Mouse (Mus musculus) heart, embryonic 14.5 days (tissue): ENCODE data around the gene Slc35f6. TPM values are rescaled to one million over a fixed set of nuclear protein-coding genes. Genes with fewer than 3 reads are reported as not detected.

Experiments
- ATAC-seq: fragments of 200-750 bp; cut with Nextera tagmentation; 2 replicates; pipeline ENCODE4 v1.8.0; 2017; ENCODE audit warnings: low read depth, moderate TSS enrichment; ENCODE audit not compliant: insufficient number of reproducible peaks, insufficient read depth, low FRiP score
- H3K27ac ChIP-seq, 2 experiments: fragments of 200-500 bp in 1 of 2; fragments of 300-500 bp in 1 of 2; sonication (generic) in 1 of 2; replicated peaks in 1 of 2; 2 replicates each; pipeline ENCODE4 v1.5.1; 2012 to 2014; ENCODE audit warnings: low read depth in 2 of 2, low read length in 2 of 2, control low read depth in 1 of 2, mild to moderate bottlenecking in 1 of 2, mixed read lengths in 1 of 2; ENCODE audit not compliant: control insufficient read depth in 1 of 2, insufficient read depth in 1 of 2
- H3K27me3 ChIP-seq: fragments of 300-500 bp; sonication (generic); 2 replicates; pipeline ENCODE4 v1.6.1; 2014; ENCODE audit warnings: mild to moderate bottlenecking, low read length, control low read depth; ENCODE audit not compliant: control insufficient read depth, insufficient read depth
- H3K36me3 ChIP-seq: fragments of 300-500 bp; sonication (generic); 2 replicates; pipeline ENCODE4 v1.6.1; 2014; ENCODE audit warnings: mild to moderate bottlenecking, control low read depth, low read length, mixed read lengths; ENCODE audit not compliant: control insufficient read depth, insufficient read depth
- H3K4me1 ChIP-seq, 2 experiments: fragments of 200-500 bp in 1 of 2; fragments of 300-500 bp in 1 of 2; sonication (generic) in 1 of 2; 2 replicates each; pipeline ENCODE4 v1.6.1; 2012 to 2014; ENCODE audit warnings: low read length in 2 of 2, control low read depth in 1 of 2, mixed read lengths in 1 of 2; ENCODE audit not compliant: control insufficient read depth in 2 of 2, insufficient read depth in 2 of 2
- H3K4me2 ChIP-seq: fragments of 300-500 bp; sonication (generic); 2 replicates; pipeline ENCODE4 v1.6.1; 2014; ENCODE audit warnings: mild to moderate bottlenecking, low read length
- H3K4me3 ChIP-seq, 2 experiments: fragments of 200-500 bp in 1 of 2; fragments of 300-500 bp in 1 of 2; sonication (generic) in 1 of 2; 2 replicates each; pipeline ENCODE4 v1.5.1; 2012 to 2014; ENCODE audit warnings: low read length in 2 of 2, mild to moderate bottlenecking in 2 of 2, control low read depth in 1 of 2, low read depth in 1 of 2, moderate library complexity in 1 of 2; ENCODE audit not compliant: control insufficient read depth in 1 of 2, insufficient read depth in 1 of 2
- H3K9ac ChIP-seq: fragments of 300-500 bp; sonication (generic); 2 replicates; pipeline ENCODE4 v1.6.1; 2014; ENCODE audit warnings: mild to moderate bottlenecking, low read length
- H3K9me3 ChIP-seq: fragments of 300-500 bp; sonication (generic); 2 replicates; pipeline ENCODE4 v1.6.1; 2016; ENCODE audit warnings: low read length, control low read depth; ENCODE audit not compliant: control insufficient read depth
- WGBS: fragments of 180-500 bp; shearing (Covaris S2); extraction: QIAGEN DNeasy Blood & Tissue Kit; methylation state at CpG from one replicate; pipeline ENCODE4 v1.1.7; 2014; 5-methylcytosine and 5-hydroxymethylcytosine counted together
- polyA plus RNA-seq: library from polyadenylated mRNA; unstranded; fragments of >200 nt; fragmentation: Nextera tagmentation; extraction: Ambion mirVana; gene quantifications from 2 replicates; pipeline ENCODE4 v1.2.1, GENCODE M21; 2014

The Slc35f6 gene
- polyA plus RNA-seq, 1 experiment from 2014 or later, result 27.3 TPM

GRCm38 (mm10) chr5:30643477-30644179 lies 4.1 kb upstream of the Slc35f6 start:
- no peaks in the 10 kb centered on the region for H3K36me3 ChIP-seq
- H3K9ac ChIP-seq, result no peak overlapping the region
- no peak overlapping the region for H3K4me2 ChIP-seq
- ATAC-seq, result no peak
- peak overlapping the region; percentile 10 to 22; a peak in 3 of 4 replicates for H3K27ac ChIP-seq
- no peaks in the 10 kb centered on the region for H3K27me3 ChIP-seq
- H3K9me3 ChIP-seq, result no peaks in the 10 kb centered on the region
- WGBS, result 46% methylated on average over 5 of the region's 5 CpGs
- no peak overlapping the region for H3K4me3 ChIP-seq
- peaks cover 9 to 20% of the 10 kb centered on the region in 2 experiments for H3K4me1 ChIP-seq

GRCm38 (mm10) chr5:30646036-30646435 lies 1.7 kb upstream of the Slc35f6 start:
- no peak for ATAC-seq
- Histone ChIP-seq H3K4me3 (no peak overlapping the region), H3K36me3 (no peaks in the 10 kb centered on the region), H3K9me3 (no peaks in the 10 kb centered on the region), H3K9ac (no peak overlapping the region), H3K4me2 (no peak overlapping the region), H3K27ac (no peak overlapping the region), H3K4me1 (peaks cover 17 to 33% of the 10 kb centered on the region in 2 experiments), H3K27me3 (no peaks in the 10 kb centered on the region)
- WGBS, result 74% methylated on average over 2 of the region's 2 CpGs

GRCm38 (mm10) chr5:30647396-30647795 lies 337 bp upstream of the Slc35f6 start:
- 11% methylated on average over 9 of the region's 9 CpGs for WGBS
- Histone ChIP-seq H3K9me3 (no peaks in the 10 kb centered on the region), H3K4me2 (peak overlapping the region; percentile 81), H3K36me3 (peaks cover 6% of the 10 kb centered on the region; the same call in 1 of the 2 replicates), H3K27ac (peak overlapping the region; percentile 10 to 50), H3K9ac (peak overlapping the region; percentile 76), H3K27me3 (no peaks in the 10 kb centered on the region), H3K4me3 (peak overlapping the region; percentile 71 to 91), H3K4me1 (peaks cover 17 to 35% of the 10 kb centered on the region in 2 experiments)
- ATAC-seq, result no peak

GRCm38 (mm10) chr5:30649558-30649957 lies 1.8 kb downstream of the Slc35f6 start:
- ATAC-seq, result no peak
- H3K4me2 ChIP-seq, result no peak overlapping the region
- 77% methylated on average over 4 of the region's 4 CpGs for WGBS

GRCm38 (mm10) chr5:30650756-30651155 lies 3.0 kb downstream of the Slc35f6 start:
- no peak overlapping the region for H3K27ac ChIP-seq
- WGBS, result 61% methylated on average over 3 of the region's 3 CpGs
- no peak overlapping the region for H3K4me3 ChIP-seq
- H3K4me2 ChIP-seq, result no peak overlapping the region
- no peak for ATAC-seq
- H3K4me1 ChIP-seq, result peaks cover 14 to 23% of the 10 kb centered on the region in 2 experiments
- no peak overlapping the region for H3K9ac ChIP-seq
- H3K36me3 ChIP-seq, result peaks cover 33% of the 10 kb centered on the region
- no peaks in the 10 kb centered on the region for H3K27me3 ChIP-seq
- no peaks in the 10 kb centered on the region for H3K9me3 ChIP-seq

More at GRCm38 (mm10) chr5:30649558-30649957, 1.8 kb downstream of the Slc35f6 start:
- no peak overlapping the region for H3K27ac ChIP-seq
- no peak overlapping the region for H3K9ac ChIP-seq
- H3K9me3 ChIP-seq, result no peaks in the 10 kb centered on the region
- H3K27me3 ChIP-seq, result no peaks in the 10 kb centered on the region
- H3K36me3 ChIP-seq, result peaks cover 22% of the 10 kb centered on the region
- H3K4me1 ChIP-seq, result peaks cover 12 to 20% of the 10 kb centered on the region in 2 experiments
- H3K4me3 ChIP-seq, result no peak overlapping the region

- Histone ChIP-seq H3K4me1 (peaks cover 14 to 23% of the 10 kb centered on the region in 2 experiments), H3K36me3 (peaks cover 41% of the 10 kb centered on the region), H3K4me2 (no peak overlapping the region), H3K9me3 (no peaks in the 10 kb centered on the region), H3K9ac (no peak overlapping the region), H3K27me3 (no peaks in the 10 kb centered on the region), H3K27ac (no peak overlapping the region), H3K4me3 (no peak overlapping the region)
- WGBS, result 80% methylated on average over 3 of the region's 3 CpGs
- no peak for ATAC-seq
These were observed 3.8 kb downstream of the Slc35f6 start for GRCm38 (mm10) chr5:30651554-30651953.

GRCm38 (mm10) chr5:30653246-30653645 lies 5.5 kb downstream of the Slc35f6 start:
- Histone ChIP-seq H3K4me1 (peaks cover 14 to 22% of the 10 kb centered on the region in 2 experiments), H3K4me3 (no peak overlapping the region), H3K9ac (no peak overlapping the region), H3K9me3 (no peaks in the 10 kb centered on the region), H3K27ac (no peak overlapping the region), H3K27me3 (no peaks in the 10 kb centered on the region), H3K4me2 (no peak overlapping the region), H3K36me3 (peaks cover 58% of the 10 kb centered on the region)
- WGBS, result 90% methylated on average over 6 of the region's 6 CpGs
- no peak for ATAC-seq
